Mouse (Mus musculus): Measurements from ENCODE around the gene Olfr884. TPM values are rescaled to one million over a fixed set of nuclear protein-coding genes. Genes with fewer than 3 reads are reported as not detected.

The Olfr884 gene
- polyA plus RNA-seq (2012; rRNA removed): not detected in 2 replicates

DNA sequence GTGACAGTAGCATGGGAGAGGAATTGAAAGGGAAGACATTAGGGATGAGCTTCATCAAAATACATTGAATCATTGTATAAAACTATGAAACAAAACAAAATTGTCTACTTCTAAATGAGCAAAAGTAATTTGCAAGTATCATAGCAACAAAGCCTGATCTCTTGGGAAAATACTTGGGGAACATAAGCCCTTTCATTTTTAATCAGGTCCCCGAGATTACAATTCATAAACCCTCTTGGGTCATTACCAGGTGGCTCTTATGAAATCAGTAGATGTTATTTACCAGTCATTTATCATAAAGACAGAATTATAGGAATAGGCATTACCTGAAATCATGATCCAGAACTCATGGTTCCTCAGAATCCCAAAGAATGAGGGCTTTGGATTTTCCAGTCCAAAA, at the start of gene Olfr884:
Gene Olfr884 (plus strand): TSS at position 301 of the 400 bp plus-strand sequence.
- no peak for DNase-seq (ENCODE audit: extremely low spot score in 1 of 2, low spot score in 1 of 2)

DNA sequence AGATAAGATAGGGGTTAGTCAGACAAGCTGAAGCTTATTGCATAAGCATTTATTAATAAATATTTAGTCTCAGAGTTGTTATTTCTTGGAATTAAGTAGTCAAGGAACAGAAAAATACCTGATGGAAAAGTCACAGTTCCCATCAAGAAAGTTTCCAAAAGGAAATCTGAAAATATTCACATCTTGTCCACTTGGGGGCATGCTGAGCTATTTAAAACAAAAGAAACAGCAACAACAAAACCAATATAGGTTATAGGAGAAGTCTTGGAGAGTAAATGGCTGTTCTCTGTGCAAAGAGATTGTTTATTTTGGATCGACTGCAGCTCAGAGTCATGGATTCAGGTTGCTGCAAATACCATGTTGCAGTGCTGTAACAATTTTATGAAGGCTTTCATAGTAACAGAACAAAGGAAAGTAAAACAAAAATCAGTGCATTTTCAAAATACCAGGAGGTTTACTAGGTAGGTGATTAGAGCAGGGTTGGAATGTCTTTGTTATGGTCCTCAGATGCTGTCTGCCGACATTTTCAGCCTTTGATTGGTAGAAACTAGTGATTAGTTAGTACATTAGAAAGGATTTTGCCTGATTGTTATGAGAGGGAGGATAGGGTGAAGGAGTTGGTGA, 47.7 kb upstream of the Olfr884 start:
- DNase-seq (ENCODE audit: extremely low spot score in 1 of 2, low spot score in 1 of 2): peak in 1 of 2 experiments; percentile 15

DNA sequence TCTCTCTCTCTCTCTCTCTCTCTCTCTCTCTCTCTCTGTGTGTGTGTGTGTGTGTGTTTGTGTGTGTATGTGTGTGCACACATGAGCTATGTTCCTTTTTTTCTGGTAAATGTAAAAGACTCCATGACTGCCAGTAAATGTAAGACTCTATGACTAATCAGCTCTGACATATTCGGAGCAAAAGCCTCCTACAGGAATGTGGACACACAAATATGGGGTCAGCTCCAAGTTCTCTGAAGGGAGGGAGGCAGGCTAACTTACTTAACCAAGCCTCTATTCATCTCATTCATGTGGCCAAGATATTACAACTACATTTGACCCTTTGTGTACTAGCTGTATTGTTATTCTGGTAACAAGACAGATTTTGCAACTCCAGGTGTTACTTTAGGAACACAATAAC, 46.3 kb upstream of the Olfr884 start:
- no peak for DNase-seq (ENCODE audit: extremely low spot score in 1 of 2, low spot score in 1 of 2)

DNA sequence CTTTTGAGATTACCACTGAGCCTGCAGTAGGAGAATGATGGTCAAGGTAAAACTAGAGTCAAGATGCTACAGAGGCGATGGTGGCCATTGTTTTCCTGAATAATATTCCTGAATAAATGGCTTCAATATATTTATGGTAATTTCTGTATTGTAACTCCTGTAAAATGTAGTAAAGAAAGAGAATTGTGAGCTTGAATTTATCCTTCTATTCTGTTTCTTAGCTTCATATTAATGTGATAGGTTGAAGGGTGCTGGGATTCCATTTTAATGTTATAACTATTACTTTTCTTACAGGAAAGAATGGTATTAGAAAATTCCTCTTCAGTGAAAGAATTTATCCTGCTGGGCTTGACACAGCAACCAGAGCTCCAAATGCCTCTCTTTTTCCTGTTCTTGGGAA, 20.8 kb upstream of the Olfr884 start, which contains the start of gene Olfr883:
Gene Olfr883 (plus strand): TSS at position 301 of the 400 bp plus-strand sequence.
- no peak for DNase-seq (ENCODE audit: extremely low spot score in 1 of 2, low spot score in 1 of 2)

DNA sequence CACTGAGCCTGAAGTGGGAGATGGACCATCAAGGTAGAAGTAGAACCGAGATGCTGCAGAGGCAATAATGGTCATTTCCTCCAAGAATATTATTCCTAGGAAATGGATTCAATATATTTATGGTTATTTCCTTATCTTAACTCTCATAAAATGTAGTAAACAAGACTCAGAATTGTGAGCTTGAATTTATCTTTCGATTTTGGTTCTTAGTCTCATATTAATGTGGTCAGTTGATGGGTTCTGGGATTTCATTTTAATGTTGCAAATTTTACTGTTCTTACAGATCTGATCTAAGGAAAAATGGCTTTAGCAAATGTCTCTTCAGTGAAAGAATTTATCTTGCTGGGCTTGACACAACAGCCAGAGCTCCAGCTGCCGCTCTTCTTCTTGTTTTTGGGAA, 14.7 kb downstream of the Olfr884 start, which contains the start of gene Olfr885:
Gene Olfr885 (plus strand): TSS at position 301 of the 400 bp plus-strand sequence.
- no peak for DNase-seq (ENCODE audit: extremely low spot score in 1 of 2, low spot score in 1 of 2)

DNA sequence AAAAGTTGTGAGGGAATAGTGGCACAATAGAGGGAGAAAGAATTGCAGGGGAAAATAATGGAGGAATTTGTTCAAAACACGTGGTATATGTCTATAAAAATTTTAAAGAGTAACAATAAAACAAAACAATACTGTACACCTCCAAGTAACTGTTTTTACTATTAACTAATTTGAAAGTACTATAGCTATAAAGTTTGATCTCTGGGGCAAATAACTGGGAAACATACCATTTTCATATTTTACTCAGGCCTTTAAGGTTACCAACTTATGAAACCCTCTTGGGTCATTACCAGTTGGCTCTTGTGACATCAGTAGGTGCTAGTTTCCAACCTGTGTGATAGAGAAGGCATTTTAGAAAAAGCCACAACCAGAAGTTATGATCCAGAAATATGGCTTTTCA, 37.4 kb downstream of the Olfr884 start, which contains the start of gene Olfr887:
Gene Olfr887 (plus strand): TSS at position 301 of the 400 bp plus-strand sequence.
- DNase-seq (ENCODE audit: extremely low spot score in 1 of 2, low spot score in 1 of 2): no peak

Other genes with a start within 250 kb of the Olfr884 start
- gene Olfr876, start 243.5 kb upstream of the Olfr884 start, polyA plus RNA-seq (2012; rRNA removed): not detected in 2 replicates
- 0.28 and 0.34 TPM in 2 replicates for gene Olfr877, start 192.3 kb upstream of the Olfr884 start, polyA plus RNA-seq (2012; rRNA removed)
- not detected in 2 replicates for gene Olfr145, start 149.8 kb upstream of the Olfr884 start, polyA plus RNA-seq (2012; rRNA removed)
- 0.04 TPM in 1 of 2 replicates, not detected in the other for gene Olfr878, start 128.7 kb upstream of the Olfr884 start, polyA plus RNA-seq (2012; rRNA removed)
- not detected in 2 replicates for gene Olfr881, start 54.7 kb upstream of the Olfr884 start, polyA plus RNA-seq (2012; rRNA removed)
- gene Olfr883, start 20.7 kb upstream of the Olfr884 start, polyA plus RNA-seq (2012; rRNA removed): not detected in 2 replicates
- gene Olfr885, start 14.8 kb downstream of the Olfr884 start, polyA plus RNA-seq (2012; rRNA removed): not detected in 2 replicates
- 0.02 TPM in 1 of 2 replicates, not detected in the other for gene Olfr887, start 37.5 kb downstream of the Olfr884 start, polyA plus RNA-seq (2012; rRNA removed)
- not detected in 2 replicates for gene Olfr888, start 61.6 kb downstream of the Olfr884 start, polyA plus RNA-seq (2012; rRNA removed)
- gene Olfr889, start 68.6 kb downstream of the Olfr884 start, polyA plus RNA-seq (2012; rRNA removed): not detected in 2 replicates
- not detected in 2 replicates for gene Olfr890, start 96.0 kb downstream of the Olfr884 start, polyA plus RNA-seq (2012; rRNA removed)
- not detected in 2 replicates for gene Olfr891, start 134.3 kb downstream of the Olfr884 start, polyA plus RNA-seq (2012; rRNA removed)
- gene Olfr893, start 161.8 kb downstream of the Olfr884 start, polyA plus RNA-seq (2012; rRNA removed): not detected in 2 replicates
- gene Olfr894, start 171.5 kb downstream of the Olfr884 start, polyA plus RNA-seq (2012; rRNA removed): not detected in 2 replicates
- gene Olfr143, start 206.2 kb downstream of the Olfr884 start, polyA plus RNA-seq (2012; rRNA removed): not detected in 2 replicates
- not detected in 2 replicates for gene Olfr895, start 221.3 kb downstream of the Olfr884 start, polyA plus RNA-seq (2012; rRNA removed)
- gene Olfr896-ps1, start 244.6 kb downstream of the Olfr884 start, polyA plus RNA-seq (2012; rRNA removed): not detected in 2 replicates